Mouse (Mus musculus): ENCODE data around the gene Ndrg2.

- TF ChIP-seq CTCF (IDR thresholded peaks at IDR 0.05; ENCODE audit: borderline replicate concordance, extremely low read depth, insufficient read depth, insufficient read length), result no peak
- TF ChIP-seq POLR2A (IDR thresholded peaks at IDR 0.05; ENCODE audit: borderline replicate concordance, extremely low read depth, insufficient read depth, insufficient read length, poor library complexity, severe bottlenecking), result no peak
Observed at GRCm38 (mm10) chr14:51871741-51872140, 42.2 kb downstream of the Ndrg2 start.
